Mouse (Mus musculus) kidney, embryonic 14.5 days (tissue): ENCODE measurements around the gene Hspbp1. TPM values are rescaled to one million over a fixed set of nuclear protein-coding genes. Genes with fewer than 3 reads are reported as not detected.

Experiments used
- ATAC-seq: fragments of 200-750 bp; cut with Nextera tagmentation; 2 replicates; pipeline ENCODE4 v1.8.0; 2017; ENCODE audit warnings: moderate number of reproducible peaks, mild to moderate bottlenecking, moderate TSS enrichment, moderate library complexity; ENCODE audit not compliant: low FRiP score, low TSS enrichment
- H3K27ac ChIP-seq: fragments of 300-500 bp; sonication (generic); 2 replicates; pipeline ENCODE4 v1.5.1; 2014; ENCODE audit warnings: low read depth, mild to moderate bottlenecking, low read length, moderate library complexity, mixed read lengths
- H3K27me3 ChIP-seq: fragments of 300-500 bp; sonication (generic); 2 replicates; pipeline ENCODE4 v1.6.1; 2014; ENCODE audit warnings: mild to moderate bottlenecking, low read length; ENCODE audit not compliant: control insufficient read depth, insufficient read depth
- H3K36me3 ChIP-seq: fragments of 300-500 bp; sonication (generic); 2 replicates; pipeline ENCODE4 v1.6.1; 2014; ENCODE audit warnings: low read length, mixed read lengths; ENCODE audit not compliant: control insufficient read depth, insufficient read depth
- H3K4me1 ChIP-seq: fragments of 300-500 bp; sonication (generic); 2 replicates; pipeline ENCODE4 v1.6.1; 2014; ENCODE audit warnings: low read length, mixed read lengths; ENCODE audit not compliant: control insufficient read depth, insufficient read depth
- H3K4me2 ChIP-seq: fragments of 300-500 bp; sonication (generic); replicated peaks from 2 replicates; pipeline ENCODE4 v1.6.1; 2014; ENCODE audit warnings: low read depth, mild to moderate bottlenecking, low read length
- H3K4me3 ChIP-seq: fragments of 300-500 bp; sonication (generic); 2 replicates; pipeline ENCODE4 v1.5.1; 2014; ENCODE audit warnings: mild to moderate bottlenecking, low read length
- H3K9ac ChIP-seq: fragments of 300-500 bp; sonication (generic); 2 replicates; pipeline ENCODE4 v1.6.1; 2014; ENCODE audit warnings: low read depth, mild to moderate bottlenecking, low read length, moderate library complexity
- H3K9me3 ChIP-seq: fragments of 300-500 bp; sonication (generic); 2 replicates; pipeline ENCODE4 v1.6.1; 2016; ENCODE audit warnings: low read length; ENCODE audit not compliant: control insufficient read depth
- WGBS: fragments of 180-500 bp; shearing (Covaris S2); extraction: QIAGEN DNeasy Blood & Tissue Kit; methylation state at CpG from one replicate; pipeline ENCODE4 v1.1.7; 2014; 5-methylcytosine and 5-hydroxymethylcytosine counted together
- polyA plus RNA-seq: library from polyadenylated mRNA; unstranded; fragments of >200 nt; fragmentation: Nextera tagmentation; extraction: Ambion mirVana; gene quantifications from 2 replicates; pipeline ENCODE4 v1.2.1, GENCODE M21; 2014

The Hspbp1 gene
- polyA plus RNA-seq, 1 experiment from 2014 or later: 113 TPM

- no peaks in the 10 kb centered on the region for H3K9me3 ChIP-seq
- H3K9ac ChIP-seq: no peak overlapping the region
- H3K27me3 ChIP-seq: no peaks in the 10 kb centered on the region
- H3K27ac ChIP-seq: no peak overlapping the region
- no peak overlapping the region for H3K4me3 ChIP-seq
- H3K36me3 ChIP-seq: peaks cover 48% of the 10 kb centered on the region
- no peaks in the 10 kb centered on the region for H3K4me1 ChIP-seq
- H3K4me2 ChIP-seq: no peak overlapping the region
- 43% methylated on average over 18 of the region's 18 CpGs for WGBS
- ATAC-seq: no peak
Observed at GRCm38 (mm10) chr7:4705098-4705497, 20.2 kb upstream of the Hspbp1 start.

GRCm38 (mm10) chr7:4703195-4703594 lies 18.3 kb upstream of the Hspbp1 start:
- Histone ChIP-seq H3K4me1 (no peaks in the 10 kb centered on the region), H3K4me3 (no peak overlapping the region), H3K36me3 (peaks cover 50% of the 10 kb centered on the region), H3K27me3 (no peaks in the 10 kb centered on the region), H3K27ac (no peak overlapping the region), H3K4me2 (no peak overlapping the region), H3K9me3 (no peaks in the 10 kb centered on the region), H3K9ac (no peak overlapping the region)
- ATAC-seq: 0 out of 2 replicates have a peak, but pooled peaks have one; percentile 6
- 92% methylated on average over 7 of the region's 7 CpGs for WGBS

DNA sequence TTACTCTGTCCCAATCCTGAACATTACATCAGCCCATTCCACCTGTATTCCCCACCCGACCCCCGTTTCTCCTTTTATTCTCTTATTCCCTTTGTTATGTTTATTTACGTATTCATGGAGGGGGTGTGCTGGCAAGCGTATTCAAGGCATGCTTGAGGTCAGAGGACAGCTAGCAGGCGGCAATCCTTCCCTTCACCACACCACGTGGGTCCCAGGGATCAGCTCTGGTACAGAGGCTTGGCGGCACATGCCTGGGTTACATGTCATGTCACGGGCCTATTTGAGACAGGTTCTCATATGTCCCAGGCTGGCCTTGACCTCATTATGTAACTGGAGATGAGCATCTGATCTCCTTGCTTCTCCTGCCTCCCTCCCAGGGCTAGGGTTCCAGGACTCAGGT lies 17.5 kb upstream of the Hspbp1 start:
- peak; percentile 40; the same call in 1 of the 2 replicates for ATAC-seq
- peaks cover 47% of the 10 kb centered on the region for H3K36me3 ChIP-seq
- WGBS: 53% methylated on average over 8 of the region's 8 CpGs

GRCm38 (mm10) chr7:4693004-4693403 lies 8.1 kb upstream of the Hspbp1 start:
- Histone ChIP-seq H3K27me3 (no peaks in the 10 kb centered on the region), H3K4me1 (no peaks in the 10 kb centered on the region), H3K4me2 (no peak overlapping the region), H3K9me3 (no peaks in the 10 kb centered on the region), H3K36me3 (peaks cover 39% of the 10 kb centered on the region), H3K4me3 (no peak overlapping the region), H3K9ac (no peak overlapping the region), H3K27ac (no peak overlapping the region)
- no peak for ATAC-seq
- 95% methylated on average over 6 of the region's 6 CpGs for WGBS

More for the DNA sequence above, 17.5 kb upstream of the Hspbp1 start:
- Histone ChIP-seq H3K9ac (no peak overlapping the region), H3K9me3 (no peaks in the 10 kb centered on the region), H3K4me3 (no peak overlapping the region), H3K27ac (no peak overlapping the region), H3K27me3 (no peaks in the 10 kb centered on the region), H3K4me2 (no peak overlapping the region), H3K4me1 (no peaks in the 10 kb centered on the region)

DNA sequence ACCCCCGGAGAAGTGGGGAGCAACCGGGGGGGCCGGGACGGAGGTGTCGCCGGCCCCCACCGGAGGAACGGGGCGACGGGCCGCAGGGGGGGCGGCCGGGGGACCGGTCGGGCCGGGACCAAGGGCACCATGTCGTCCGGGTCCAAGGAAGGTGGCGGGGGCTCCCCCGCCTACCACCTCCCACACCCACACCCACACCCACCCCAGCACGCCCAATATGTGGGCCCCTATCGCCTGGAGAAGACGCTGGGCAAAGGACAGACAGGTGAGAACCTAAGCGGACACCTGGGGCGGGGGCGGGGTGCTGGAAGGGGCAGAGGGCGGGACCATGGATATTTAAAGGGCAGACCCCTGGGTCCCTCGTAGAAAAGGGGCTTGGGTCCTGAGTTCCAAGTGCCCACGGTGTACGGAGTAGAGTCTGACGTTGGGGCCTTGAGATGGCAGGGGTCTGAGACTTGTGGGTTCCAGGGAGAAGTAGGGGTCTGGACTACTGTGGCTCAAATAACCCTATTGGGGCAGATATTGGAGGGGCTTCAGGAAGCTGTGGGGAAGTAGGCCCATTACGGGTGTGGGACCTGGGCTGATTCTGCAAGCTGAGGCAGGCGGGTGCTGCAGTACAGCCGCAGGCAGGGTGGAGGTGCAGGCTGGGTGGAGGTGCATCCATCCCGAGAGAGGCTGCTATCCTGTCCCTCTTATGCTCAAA lies 6.2 kb upstream of the Hspbp1 start:
- Histone ChIP-seq H3K9me3 (no peaks in the 10 kb centered on the region), H3K27me3 (no peaks in the 10 kb centered on the region), H3K9ac (peak overlapping the region; percentile 100), H3K4me1 (no peaks in the 10 kb centered on the region), H3K4me2 (peak overlapping the region; percentile 94), H3K4me3 (peak overlapping the region; percentile 88), H3K36me3 (peaks cover 29% of the 10 kb centered on the region), H3K27ac (peak overlapping the region; percentile 86)
- 4% methylated on average over 26 of the region's 35 CpGs for WGBS
- ATAC-seq: peak; percentile 50

DNA sequence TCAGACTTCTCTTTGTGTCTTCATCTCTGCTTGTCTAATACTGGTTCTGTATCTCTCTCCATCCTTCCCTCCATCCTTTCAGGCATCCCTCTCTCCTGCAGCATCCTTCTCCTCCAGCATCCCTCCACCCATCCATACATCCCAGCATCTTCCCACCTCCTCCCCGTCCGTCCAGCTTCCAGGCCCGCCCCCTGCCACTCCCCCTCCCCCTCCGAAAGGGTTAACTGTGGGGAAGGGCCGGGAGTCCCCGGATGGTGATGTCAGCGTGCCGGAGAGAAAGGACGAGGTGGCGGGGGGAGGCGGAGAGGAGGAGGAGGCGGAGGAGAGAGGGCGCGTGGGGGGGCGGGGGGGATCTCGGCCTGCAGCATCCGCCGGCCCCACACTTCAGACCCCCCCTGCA lies 5.5 kb upstream of the Hspbp1 start, which contains the start of gene Brsk1:
Gene Brsk1, plus strand, starts transcription at position 218 of the 400 bp plus-strand sequence.
- H3K36me3 ChIP-seq: peaks cover 23% of the 10 kb centered on the region

DNA sequence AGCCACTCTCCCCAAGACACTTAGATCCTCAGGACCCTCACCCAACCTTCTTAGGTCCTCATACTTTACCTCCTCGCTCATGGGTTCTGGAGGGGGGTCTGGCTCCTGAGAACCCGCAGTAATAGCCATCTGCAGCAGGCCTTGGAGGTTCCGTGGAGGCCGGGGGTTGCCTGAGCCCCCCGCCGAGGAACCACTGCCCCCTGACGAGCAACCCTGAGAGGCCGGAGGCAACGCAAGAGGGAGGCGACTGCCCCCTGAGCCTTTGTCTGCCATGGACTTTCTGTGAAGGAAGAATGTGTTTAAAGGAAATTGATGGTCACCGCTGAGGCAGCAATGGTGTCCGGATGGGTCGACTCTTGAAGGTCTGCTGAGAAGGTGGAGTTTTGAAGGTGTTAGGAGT lies 665 bp downstream of the Hspbp1 start:
- peaks cover 19% of the 10 kb centered on the region for H3K36me3 ChIP-seq
- no peak for ATAC-seq
- peak overlapping the region; percentile 83 for H3K4me3 ChIP-seq
- 2% methylated on average over 13 of the region's 13 CpGs for WGBS
- H3K4me2 ChIP-seq: peak overlapping the region; percentile 78
- 0 out of 2 replicates have a peak overlapping the region, but pooled peaks have one; percentile 52 for H3K27ac ChIP-seq
- H3K4me1 ChIP-seq: peaks cover 7% of the 10 kb centered on the region; the same call in 1 of the 2 replicates
- H3K9ac ChIP-seq: peak overlapping the region; percentile 50
- H3K27me3 ChIP-seq: no peaks in the 10 kb centered on the region
- no peaks in the 10 kb centered on the region for H3K9me3 ChIP-seq

More for the DNA sequence above, 5.5 kb upstream of the Hspbp1 start, which contains the start of gene Brsk1:
- peak; percentile 84 for ATAC-seq
- peak within 1 kb of the TSS; percentile 94 for H3K4me2 ChIP-seq
- peak within 1 kb of the TSS; percentile 88 for H3K4me3 ChIP-seq
- H3K4me1 ChIP-seq: no peaks in the 10 kb centered on the region
- H3K27me3 ChIP-seq: no peaks in the 10 kb centered on the region
- no peaks in the 10 kb centered on the region for H3K9me3 ChIP-seq
- 3% methylated on average over 8 of the region's 18 CpGs for WGBS
- H3K27ac ChIP-seq: peak within 1 kb of the TSS; percentile 86
- H3K9ac ChIP-seq: peak within 1 kb of the TSS; percentile 100

GRCm38 (mm10) chr7:4683307-4683706 lies 1.6 kb downstream of the Hspbp1 start:
- Histone ChIP-seq H3K36me3 (peaks cover 19% of the 10 kb centered on the region), H3K9me3 (no peaks in the 10 kb centered on the region), H3K9ac (no peak overlapping the region), H3K4me1 (peaks cover 7% of the 10 kb centered on the region; the same call in 1 of the 2 replicates), H3K27ac (no peak overlapping the region), H3K4me3 (no peak overlapping the region), H3K4me2 (no peak overlapping the region), H3K27me3 (no peaks in the 10 kb centered on the region)
- no peak for ATAC-seq
- 81% methylated on average over 5 of the region's 5 CpGs for WGBS

DNA sequence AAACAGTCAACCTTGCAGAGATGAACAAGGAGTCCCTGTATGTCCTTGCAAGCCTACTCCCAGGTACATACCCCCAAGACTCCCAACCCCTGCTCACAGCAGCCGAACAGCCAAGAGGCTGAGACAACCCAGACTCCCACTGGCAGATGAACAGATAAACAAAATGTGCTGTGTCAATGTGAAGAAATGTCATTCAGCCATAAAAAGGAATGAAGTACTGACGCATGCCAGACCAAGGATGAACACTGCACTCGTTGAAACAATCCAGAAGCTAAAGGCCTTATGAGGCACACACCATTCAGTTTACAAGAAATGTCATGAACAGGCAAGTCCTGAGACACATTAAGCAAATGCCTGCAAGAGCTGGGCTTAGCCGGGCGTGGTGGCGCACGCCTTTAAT lies 9.7 kb downstream of the Hspbp1 start:
- Histone ChIP-seq H3K4me2 (no peak overlapping the region), H3K27ac (no peak overlapping the region), H3K36me3 (peaks cover 61% of the 10 kb centered on the region), H3K4me3 (no peak overlapping the region), H3K4me1 (no peaks in the 10 kb centered on the region), H3K9ac (no peak overlapping the region), H3K27me3 (no peaks in the 10 kb centered on the region), H3K9me3 (no peaks in the 10 kb centered on the region)
- WGBS: 91% methylated on average over 7 of the region's 7 CpGs
- no peak for ATAC-seq
